Mouse (Mus musculus): ENCODE measurements around the gene Pde1a.

DNA sequence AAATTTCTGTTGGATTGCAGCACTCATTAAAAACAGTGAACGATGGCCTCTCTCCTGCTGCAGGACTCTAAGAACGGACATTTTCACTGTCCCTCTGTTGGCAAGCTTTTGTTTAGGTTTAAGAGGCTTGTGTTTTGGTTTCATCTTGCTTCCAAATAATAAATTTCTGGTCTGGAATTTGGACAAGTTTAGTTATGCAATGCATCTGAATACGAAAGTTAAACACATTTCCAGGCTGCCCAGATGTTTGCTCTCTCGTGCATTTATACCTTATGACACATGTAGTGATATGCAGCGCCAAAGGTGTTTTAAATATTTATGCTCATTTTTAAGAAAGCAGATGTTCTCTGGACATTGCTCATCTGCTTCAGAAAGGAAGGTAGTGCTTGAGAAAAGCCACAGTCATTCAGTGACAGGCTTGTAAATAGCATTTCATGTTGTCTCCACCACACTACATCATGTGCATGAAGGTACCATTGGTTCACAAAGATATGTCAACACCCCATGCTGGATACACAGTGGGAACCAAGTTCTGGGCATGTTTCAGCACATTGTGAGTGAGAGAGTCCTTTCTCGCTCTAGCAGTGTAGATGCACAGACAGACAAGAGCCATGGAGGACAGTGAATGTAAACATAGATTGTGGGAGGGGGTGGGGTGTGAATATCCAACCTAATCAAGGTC, 171.5 kb downstream of the Pde1a start:
- TF ChIP-seq CTCF (IDR thresholded peaks at IDR 0.05; ENCODE audit: insufficient read depth, low read length) (no peak), POLR2A (IDR thresholded peaks at IDR 0.05; ENCODE audit: borderline replicate concordance, extremely low read depth, low read depth, low read length) (no peak)

Data from lung, adult 2 months (tissue).